Mouse (Mus musculus) olfactory bulb, adult 2 months (tissue): ENCODE results near the gene Gm10277.

ENCODE experiments used
- CTCF ChIP-seq: fragments of 200-500 bp; IDR thresholded peaks from 2 replicates; pipeline ENCODE4 v1.5.1; 2012; ENCODE audit warnings: low read depth, mild to moderate bottlenecking, low read length, moderate library complexity; ENCODE audit not compliant: insufficient read depth
- POLR2A ChIP-seq: fragments of 200-500 bp; IDR thresholded peaks from 2 replicates; pipeline ENCODE4 v1.6.1; 2012; ENCODE audit warnings: mild to moderate bottlenecking, low read depth, low read length, moderate library complexity; ENCODE audit not compliant: insufficient read depth

DNA sequence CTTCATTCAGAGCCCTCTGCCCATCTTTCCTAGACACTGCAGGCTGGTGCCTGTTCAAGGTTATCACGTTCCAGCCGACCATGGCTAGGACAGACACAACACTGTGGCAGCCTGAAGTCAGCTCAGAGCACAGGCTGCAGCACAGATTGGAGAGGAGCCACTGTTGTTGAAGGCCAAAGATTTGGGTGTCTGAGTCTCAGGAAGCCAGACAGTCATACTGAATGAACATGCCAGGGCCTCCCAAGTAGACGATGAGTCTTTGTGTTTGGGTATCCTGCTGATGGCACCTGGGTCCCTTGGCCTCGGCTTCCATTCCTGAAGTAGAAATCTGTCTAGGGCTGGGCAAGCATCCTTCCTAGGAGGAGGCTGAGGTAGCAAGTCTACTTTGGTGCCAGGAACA, 45.0 kb upstream of the Gm10277 start:
- TF ChIP-seq POLR2A (no peak), CTCF (no peak)
